Mouse (Mus musculus) brain, embryonic 14.5 days (tissue): ENCODE results near the gene Shc4. TPM values are rescaled to one million over a fixed set of nuclear protein-coding genes. Genes with fewer than 3 reads are reported as not detected.
A peak's percentile ranks its signal among the peaks of the same experiment; 100 is the strongest.

ENCODE experiments used
- DNase-seq: peaks from one replicate; pipeline ENCODE4 v3.0.0-alpha.2; 2011; ENCODE audit warnings: low read depth
- CTCF ChIP-seq: fragments of 200-500 bp; IDR thresholded peaks from 2 replicates; pipeline ENCODE4 v1.5.1; 2012; ENCODE audit warnings: inconsistent platforms, mild to moderate bottlenecking, moderate library complexity, borderline replicate concordance; ENCODE audit not compliant: insufficient read depth, insufficient read length; ENCODE audit errors: extremely low read depth
- POLR2A ChIP-seq: fragments of 200-500 bp; IDR thresholded peaks from 2 replicates; pipeline ENCODE4 v1.6.1; 2012; ENCODE audit warnings: mild to moderate bottlenecking, inconsistent platforms, borderline replicate concordance; ENCODE audit not compliant: poor library complexity, insufficient read depth, insufficient read length, severe bottlenecking; ENCODE audit errors: extremely low read depth
- polyA plus RNA-seq: library from polyadenylated mRNA; depleted of rRNA; stranded (reverse); fragments of >200 nt; gene quantifications from 2 replicates; pipeline ENCODE4 v1.2.3, GENCODE M21; 2012; rRNA removed

Shc4 gene
- polyA plus RNA-seq: 1.3 and 2.9 TPM in 2 replicates

DNA sequence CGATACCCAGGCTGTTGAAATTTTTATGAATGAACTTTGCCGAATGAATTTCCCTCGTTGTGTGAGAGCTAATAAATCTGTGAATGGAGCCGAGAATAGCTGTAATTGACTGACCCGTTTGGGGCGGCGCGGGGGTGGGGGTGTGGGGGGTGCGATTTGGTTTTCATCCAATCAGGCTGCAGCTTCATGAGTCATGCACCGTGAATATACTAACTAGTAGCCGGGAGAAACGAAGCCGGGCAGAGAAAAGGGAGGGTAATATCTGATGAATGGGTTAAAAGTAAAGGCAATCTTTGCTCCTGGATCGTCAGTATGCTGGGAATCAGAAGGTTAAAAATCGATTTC, at the start of gene Shc4:
Gene Shc4 (minus strand): TSS at position 63 of the 345 bp plus-strand sequence.
- DNase-seq: peak; percentile 91
- no peak for TF ChIP-seq POLR2A
- TF ChIP-seq CTCF: no peak

DNA sequence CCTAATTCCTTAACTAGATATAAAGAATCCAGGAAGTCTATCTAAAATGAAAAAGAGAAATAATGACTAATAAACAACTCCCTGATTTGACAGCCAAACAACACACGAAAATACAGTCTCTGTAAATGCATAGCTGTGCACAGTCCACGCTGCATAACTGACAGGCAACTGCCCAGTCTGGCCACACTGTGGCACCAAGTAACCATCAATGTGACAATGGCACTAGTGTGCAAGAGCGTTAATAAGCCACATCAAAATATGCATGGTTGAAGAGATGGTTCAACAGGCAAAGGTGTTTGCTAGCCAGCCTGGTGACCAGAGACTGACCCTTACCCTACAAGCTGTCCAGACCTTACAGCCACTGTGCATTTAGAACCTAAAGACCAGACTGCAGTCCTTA, 41.1 kb upstream of the Shc4 start:
- TF ChIP-seq CTCF (peak; percentile 52; the same call in 1 of the 2 replicates), POLR2A (no peak)
- peak; percentile 23 for DNase-seq

DNA sequence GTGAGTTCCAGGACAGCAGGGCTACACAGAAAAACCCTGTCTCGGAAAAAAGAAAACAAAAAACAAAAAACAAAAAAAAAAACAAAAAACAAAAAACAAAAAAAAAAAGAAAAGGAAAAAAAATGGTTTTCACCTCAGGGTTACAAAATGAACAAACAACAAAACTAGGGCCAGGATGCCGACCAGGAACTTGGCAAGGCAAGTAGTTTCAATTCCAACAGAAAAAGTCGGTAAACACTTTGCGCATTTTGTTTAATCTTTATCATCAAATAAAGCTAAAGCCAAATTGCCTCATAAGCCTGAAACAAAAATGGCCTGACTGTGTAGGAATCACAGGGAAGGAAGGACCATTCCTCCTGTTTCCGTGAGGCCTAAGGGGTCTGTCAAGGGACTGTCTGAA, 40.6 kb upstream of the Shc4 start:
- TF ChIP-seq POLR2A (no peak), CTCF (no peak)

DNA sequence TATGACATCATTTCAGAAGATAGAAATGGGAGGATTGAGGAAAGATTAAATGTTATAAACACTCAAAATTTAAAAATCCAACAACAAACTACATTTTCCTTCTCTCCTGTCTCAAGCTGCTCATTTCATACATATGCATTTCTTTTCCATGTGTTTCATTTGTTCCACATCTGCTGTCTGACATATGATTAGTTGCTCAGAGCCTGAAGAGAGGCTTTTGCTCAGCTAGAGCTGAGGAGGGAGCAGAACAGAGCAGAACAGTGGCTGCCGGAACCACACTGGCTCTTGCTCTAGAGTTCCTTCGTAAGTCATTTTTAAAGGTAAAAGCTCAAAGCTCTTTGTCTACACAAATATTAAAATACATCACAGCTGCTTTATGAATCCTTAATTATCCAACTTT, 25.4 kb upstream of the Shc4 start:
- TF ChIP-seq CTCF (no peak), POLR2A (no peak)
- no peak for DNase-seq

More for the DNA sequence above, 40.6 kb upstream of the Shc4 start:
- no peak for DNase-seq

DNA sequence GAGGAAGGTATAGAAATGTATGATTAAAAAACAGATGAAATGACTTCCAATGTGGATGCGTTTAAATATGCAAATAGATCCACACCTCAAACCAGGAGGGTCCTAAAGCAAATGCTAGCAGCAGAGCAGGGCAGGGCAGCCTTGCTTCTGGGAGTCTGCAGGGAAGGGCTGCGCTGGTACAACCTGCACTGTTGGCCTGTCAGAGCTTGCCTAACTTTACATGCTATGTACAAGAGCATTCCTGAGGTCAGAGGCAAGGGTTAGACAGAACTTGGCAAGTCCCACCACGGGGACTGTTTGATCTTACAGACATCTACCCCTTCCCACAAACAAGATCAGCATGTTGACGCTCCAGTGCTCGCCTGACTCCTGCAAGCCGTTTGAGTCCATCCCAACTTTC, 15.4 kb upstream of the Shc4 start:
- TF ChIP-seq POLR2A (no peak), CTCF (no peak)
- DNase-seq: no peak

DNA sequence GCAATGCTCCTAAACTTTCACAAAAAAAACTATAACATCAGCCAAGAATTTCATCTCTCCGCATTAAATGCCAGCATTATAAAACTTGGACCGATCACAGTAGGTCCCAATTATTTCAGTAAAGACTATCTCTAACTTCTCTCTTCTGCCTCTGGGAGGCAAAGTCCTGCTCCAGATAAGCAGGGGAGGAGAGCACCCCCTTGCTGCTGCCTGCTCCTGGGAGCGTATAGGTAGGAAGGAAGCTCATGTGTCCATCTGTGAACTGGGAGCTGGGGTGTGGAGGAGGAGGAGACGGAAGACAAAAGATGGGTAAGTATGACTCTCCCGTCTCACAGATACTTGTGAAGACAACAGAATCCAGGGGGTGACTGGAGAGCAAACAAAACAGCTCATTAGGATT, 14.8 kb upstream of the Shc4 start:
- TF ChIP-seq CTCF (no peak), POLR2A (no peak)
- DNase-seq: no peak

DNA sequence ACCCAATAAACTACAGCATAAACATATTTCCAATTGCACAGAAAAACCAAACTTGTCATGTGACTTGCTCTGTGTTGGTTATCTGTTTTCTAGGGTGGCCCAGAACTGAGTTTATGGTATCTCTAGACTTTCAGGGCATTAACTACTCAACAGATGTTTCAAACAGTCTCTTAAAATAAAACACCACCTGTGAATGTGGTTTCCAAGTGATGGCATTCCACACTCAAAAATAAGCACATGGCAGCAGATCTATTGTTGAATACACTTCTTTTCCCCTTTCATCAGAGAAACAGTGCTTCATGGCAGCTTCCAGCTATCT, 12.0 kb upstream of the Shc4 start:
- no peak for DNase-seq
- TF ChIP-seq CTCF: no peak
- TF ChIP-seq POLR2A: no peak

DNA sequence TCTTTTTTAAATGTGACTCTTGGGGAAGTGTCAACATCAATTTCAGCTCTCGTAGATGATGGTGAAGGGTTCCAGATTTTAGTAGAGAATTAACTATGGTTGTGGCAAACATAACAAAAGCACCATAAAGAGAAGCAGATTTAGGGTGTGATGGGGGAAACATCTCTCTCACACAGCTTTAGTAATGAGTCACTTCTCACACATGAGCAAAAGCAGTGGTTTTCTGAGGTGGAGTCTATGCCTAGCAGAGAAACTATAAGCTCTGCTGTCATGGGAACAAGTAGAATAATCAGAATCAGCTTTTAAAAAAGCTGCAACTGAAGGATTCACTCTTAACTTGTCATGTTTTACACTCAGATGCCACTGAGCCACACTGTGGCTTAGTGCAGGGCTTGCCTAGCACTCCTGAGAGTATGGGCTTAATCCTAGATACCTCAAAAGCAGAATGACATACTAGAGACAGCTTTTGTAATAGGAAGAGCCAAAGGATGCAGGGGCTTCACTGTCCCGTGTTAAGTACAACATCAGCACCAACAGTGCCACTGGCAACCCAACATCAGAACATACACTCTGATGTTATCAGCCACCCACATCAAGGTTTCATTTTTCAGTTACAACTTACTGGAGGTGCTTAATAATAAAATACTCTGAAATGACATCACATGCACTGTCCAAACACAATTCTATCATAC, 11.5 kb upstream of the Shc4 start:
- no peak for TF ChIP-seq CTCF
- no peak for TF ChIP-seq POLR2A
- DNase-seq: no peak

DNA sequence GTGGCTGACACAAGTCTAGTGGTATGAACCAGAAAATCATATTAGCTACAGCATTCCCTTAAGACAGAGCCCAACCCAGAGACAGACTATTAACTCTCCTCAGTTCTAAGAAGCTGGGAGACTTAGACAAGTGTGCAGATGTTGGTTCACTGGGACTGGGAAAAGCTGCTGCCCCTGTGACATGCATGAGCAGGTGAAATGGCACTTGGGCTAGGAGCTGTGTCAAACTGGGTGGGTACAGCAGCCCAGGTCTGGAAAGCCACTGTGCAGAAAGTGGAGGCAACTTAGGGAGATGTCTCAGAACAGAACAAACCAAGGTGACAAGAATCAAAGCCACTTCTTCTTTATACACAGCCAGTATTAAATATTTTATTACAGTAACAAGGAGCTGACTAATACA, 10.8 kb upstream of the Shc4 start:
- no peak for DNase-seq
- TF ChIP-seq POLR2A: no peak
- TF ChIP-seq CTCF: no peak

DNA sequence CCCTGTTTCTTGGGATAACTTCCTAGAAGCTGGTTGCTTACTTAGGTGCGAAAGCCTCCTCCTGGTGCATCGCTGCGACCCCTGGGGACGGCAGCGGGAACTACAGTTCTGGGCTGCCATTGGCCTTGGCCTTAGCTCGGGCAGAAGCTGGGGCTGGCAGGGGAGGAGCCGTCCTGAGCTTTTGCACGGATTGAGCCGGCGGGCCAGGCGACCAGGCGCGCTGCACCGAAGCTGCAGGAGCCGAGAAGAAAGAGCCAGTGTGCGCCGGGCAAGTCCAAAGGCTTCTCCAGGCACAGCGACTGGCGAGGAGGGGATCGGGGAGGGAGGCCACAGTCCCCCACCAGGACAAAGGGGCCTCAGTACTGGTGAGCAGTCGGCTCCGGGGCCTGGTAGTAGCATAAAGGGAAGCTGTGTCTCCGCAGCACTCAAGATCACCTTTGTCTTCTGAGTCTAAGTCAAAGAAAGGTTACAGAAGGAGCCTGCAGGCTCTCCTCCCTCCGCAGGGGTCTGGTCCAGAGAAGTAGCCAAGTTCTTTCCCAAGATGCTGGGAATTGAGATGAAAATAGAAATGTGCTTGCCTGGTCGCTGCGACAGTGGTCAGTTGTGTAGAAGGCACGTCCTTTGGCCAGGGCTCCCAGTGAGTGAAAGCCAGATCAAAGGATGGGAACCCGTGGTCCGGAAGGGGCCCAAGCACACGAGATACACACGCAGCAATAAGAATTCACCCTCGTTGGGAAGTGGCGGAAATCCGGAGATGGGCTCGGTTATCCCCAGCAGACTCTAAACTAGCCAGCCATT, 8.0 kb upstream of the Shc4 start:
- peak; percentile 98 for DNase-seq
- TF ChIP-seq POLR2A (peak; percentile 64; the same call in 1 of the 2 replicates), CTCF (peak; percentile 99)

DNA sequence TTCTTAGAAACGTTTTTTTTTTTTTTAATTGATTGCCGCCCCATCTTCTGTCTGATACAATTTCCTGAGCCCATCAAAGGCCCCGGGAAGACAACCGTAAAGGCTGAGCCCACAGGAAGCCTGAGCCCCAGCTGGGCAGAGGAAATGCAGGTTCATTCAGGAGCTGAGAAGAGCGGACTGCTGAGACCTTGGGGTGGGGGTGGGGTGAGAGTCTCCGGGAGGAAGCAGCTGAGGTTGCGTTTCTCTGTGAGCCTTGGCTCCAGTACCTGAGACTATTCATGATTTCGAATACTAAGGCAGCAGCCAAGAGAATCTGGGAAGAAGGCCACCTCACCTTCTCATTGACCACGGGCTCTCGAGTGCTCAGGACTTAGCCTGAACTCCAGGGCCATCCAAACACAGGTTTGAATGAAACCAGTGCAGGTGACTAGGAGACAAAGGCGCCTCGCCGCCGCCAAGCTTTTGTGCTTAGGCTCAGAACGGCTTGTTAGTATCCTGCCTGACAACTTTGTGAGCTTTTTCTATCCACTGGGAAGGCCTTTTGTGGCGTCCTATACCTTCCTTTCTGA, 682 bp upstream of the Shc4 start:
- TF ChIP-seq POLR2A (no peak), CTCF (no peak)
- peak; percentile 73 for DNase-seq
